Mouse (Mus musculus) frontal cortex, adult 2 months (tissue): ENCODE measurements around the gene Zfp346. TPM values are rescaled to one million over a fixed set of nuclear protein-coding genes. Genes with fewer than 3 reads are reported as not detected.

ENCODE experiments used
- DNase-seq, 2 experiments: peaks; one replicate each; pipeline ENCODE4 v3.0.0; 2022; ENCODE audit warnings: low spot score in 1 of 2; ENCODE audit errors: extremely low spot score in 1 of 2
- polyA plus RNA-seq: library from polyadenylated mRNA; depleted of rRNA; stranded (reverse); fragments of >200 nt; gene quantifications from 2 replicates; pipeline ENCODE4 v1.2.3, GENCODE M21; 2012

The Zfp346 gene
- polyA plus RNA-seq, 1 experiment, result 53.4 TPM

- no peak for DNase-seq
These were observed 35.2 kb downstream of the Zfp346 start for GRCm38 (mm10) chr13:55140271-55140670.

GRCm38 (mm10) chr13:55152621-55153415 is 47.7 kb downstream of the Zfp346 start, which contains the start of gene Fgfr4:
Gene Fgfr4 (plus strand): TSS chr13:55152640.
- no peak for DNase-seq

- no peak for DNase-seq
These were observed 48.8 kb downstream of the Zfp346 start for GRCm38 (mm10) chr13:55153951-55154350.

GRCm38 (mm10) chr13:55162365-55162764 is 57.3 kb downstream of the Zfp346 start:
- no peak for DNase-seq

GRCm38 (mm10) chr13:55163553-55163952 is 58.4 kb downstream of the Zfp346 start:
- DNase-seq, result no peak

- no peak for DNase-seq
These were observed 60.8 kb downstream of the Zfp346 start for GRCm38 (mm10) chr13:55165831-55166339.

GRCm38 (mm10) chr13:55166806-55167725 is 62.0 kb downstream of the Zfp346 start:
- DNase-seq, result no peak

GRCm38 (mm10) chr13:55167798-55168197 is 62.7 kb downstream of the Zfp346 start:
- no peak for DNase-seq

- no peak for DNase-seq
These were observed 63.1 kb downstream of the Zfp346 start for GRCm38 (mm10) chr13:55168255-55168654.

- DNase-seq, result peak in 1 of 2 experiments; percentile 56
These were observed 63.9 kb downstream of the Zfp346 start for GRCm38 (mm10) chr13:55168958-55169369.

GRCm38 (mm10) chr13:55171517-55172335 is 66.6 kb downstream of the Zfp346 start:
- peak in 1 of 2 experiments; percentile 50 for DNase-seq

GRCm38 (mm10) chr13:55172336-55172770 is 67.2 kb downstream of the Zfp346 start:
- DNase-seq, result no peak

- no peak for DNase-seq
These were observed 69.2 kb downstream of the Zfp346 start for GRCm38 (mm10) chr13:55174347-55174746.

GRCm38 (mm10) chr13:55176265-55176664 is 71.2 kb downstream of the Zfp346 start:
- DNase-seq, result no peak

- DNase-seq, result no peak
These were observed 72.9 kb downstream of the Zfp346 start for GRCm38 (mm10) chr13:55177903-55178496.

- peak; percentile 49 to 88 for DNase-seq
These were observed 73.4 kb downstream of the Zfp346 start for GRCm38 (mm10) chr13:55178556-55178955.

GRCm38 (mm10) chr13:55179591-55179990 is 74.5 kb downstream of the Zfp346 start:
- DNase-seq, result no peak

GRCm38 (mm10) chr13:55181786-55182172 is 76.7 kb downstream of the Zfp346 start:
- no peak for DNase-seq

- DNase-seq, result peak in 1 of 2 experiments; percentile 77
These were observed 77.2 kb downstream of the Zfp346 start for GRCm38 (mm10) chr13:55182173-55182894.
